Mouse (Mus musculus) ES-Bruce4 (cell line): Measurements from ENCODE around the gene Eif2ak4. TPM values are rescaled to one million over a fixed set of nuclear protein-coding genes. Genes with fewer than 3 reads are reported as not detected.

Experiments used
- H3K27ac ChIP-seq: 2 replicates; pipeline ENCODE4 v1.5.1; 2012; ENCODE audit warnings: low read length, inconsistent platforms; ENCODE audit not compliant: insufficient read depth
- H3K27me3 ChIP-seq: 2 replicates; pipeline ENCODE4 v1.6.1; 2012; ENCODE audit warnings: mild to moderate bottlenecking, low read length, inconsistent platforms; ENCODE audit not compliant: control insufficient read depth, poor library complexity, insufficient read depth, severe bottlenecking
- H3K36me3 ChIP-seq: 2 replicates; pipeline ENCODE4 v1.6.1; 2012; ENCODE audit warnings: inconsistent platforms, mild to moderate bottlenecking, low read length, moderate library complexity; ENCODE audit not compliant: control insufficient read depth, poor library complexity, insufficient read depth, severe bottlenecking
- H3K4me1 ChIP-seq: one replicate; pipeline ENCODE4 v1.8.1; 2011; ENCODE audit warnings: low read length; ENCODE audit not compliant: control insufficient read depth, insufficient read depth
- H3K4me3 ChIP-seq: 2 replicates; pipeline ENCODE4 v1.5.1; 2011; ENCODE audit warnings: low read depth, mild to moderate bottlenecking, low read length
- H3K9ac ChIP-seq: 2 replicates; pipeline ENCODE4 v1.6.1; 2012; ENCODE audit warnings: low read depth, mild to moderate bottlenecking, inconsistent platforms; ENCODE audit not compliant: poor library complexity, severe bottlenecking
- H3K9me3 ChIP-seq: replicated peaks from 2 replicates; pipeline ENCODE4 v1.6.1; 2012; ENCODE audit warnings: mild to moderate bottlenecking, low read length, inconsistent platforms; ENCODE audit not compliant: control insufficient read depth, poor library complexity, insufficient read depth, severe bottlenecking
- CTCF ChIP-seq: IDR thresholded peaks from one replicate; pipeline ENCODE4 v1.8.1; 2011; ENCODE audit warnings: low read depth, low read length
- EP300 ChIP-seq: IDR thresholded peaks from 2 replicates; pipeline ENCODE4 v1.6.1; 2011; ENCODE audit warnings: low read depth, low read length; ENCODE audit not compliant: insufficient read depth
- POLR2A ChIP-seq: IDR thresholded peaks from one replicate; pipeline ENCODE4 v1.8.1; 2011; ENCODE audit warnings: low read length; ENCODE audit not compliant: insufficient read depth
- polyA plus RNA-seq: library from polyadenylated mRNA; stranded (reverse); fragments of >200 nt; gene quantifications from 2 replicates; pipeline ENCODE4 v1.2.4, GENCODE M21; 2011; ENCODE audit warnings: low read depth; ENCODE audit not compliant: missing spikeins, insufficient read depth, insufficient read length

The Eif2ak4 gene
- polyA plus RNA-seq, 1 experiment, result 20.7 TPM

- Histone ChIP-seq H3K9me3 (no peaks in the 10 kb centered on the region), H3K9ac (no peak overlapping the region), H3K36me3 (no peaks in the 10 kb centered on the region), H3K27me3 (no peaks in the 10 kb centered on the region), H3K4me3 (no peak overlapping the region), H3K4me1 (no peaks in the 10 kb centered on the region), H3K27ac (no peak overlapping the region)
- TF ChIP-seq POLR2A (no peak), CTCF (no peak), EP300 (no peak)
Observed at GRCm38 (mm10) chr2:118524811-118525210, 136.4 kb downstream of the Eif2ak4 start.

Other genes starting within 250 kb of the Eif2ak4 start
- 3.1 and 3.3 TPM in 2 replicates for gene Fsip1, start 131.7 kb upstream of the Eif2ak4 start, polyA plus RNA-seq
- gene Gpr176, start 15.2 kb upstream of the Eif2ak4 start, polyA plus RNA-seq, result 0.17 and 0.39 TPM in 2 replicates
- 126 and 142 TPM in 2 replicates for gene Srp14, start 91.1 kb downstream of the Eif2ak4 start, polyA plus RNA-seq
- gene Bmf, start 161.1 kb downstream of the Eif2ak4 start, polyA plus RNA-seq, result 21.7 and 22.1 TPM in 2 replicates
- gene Bub1b, start 209.6 kb downstream of the Eif2ak4 start, polyA plus RNA-seq, result 189 TPM in 2 replicates